Mouse (Mus musculus): ENCODE measurements at regions not wholly inside any gene's neighbourhood (a gene's known extent, or its start where the extent isn't known, plus 50 kb on each side); places are given as distances from the start of the nearest gene placed in this dataset.

DNA sequence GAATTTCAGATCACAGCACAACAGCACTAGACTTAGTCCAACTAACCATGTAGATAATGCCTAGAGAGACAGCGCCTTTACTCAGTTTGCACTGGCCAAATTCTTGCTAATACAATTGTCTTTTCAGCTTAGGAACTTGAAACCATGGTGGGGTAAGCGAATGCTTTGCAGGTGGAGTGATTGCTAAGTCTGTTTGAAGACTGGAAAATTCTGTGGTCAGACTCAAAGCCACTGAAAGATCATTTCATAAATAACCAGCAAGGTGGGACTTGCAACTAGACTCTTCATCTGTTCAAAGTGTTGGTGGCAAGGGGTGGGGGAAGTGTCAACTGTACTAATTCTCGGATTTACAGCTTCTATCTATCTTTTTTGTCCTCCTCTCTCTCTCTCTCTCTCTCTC, 50.4 kb upstream of the Clnk start:
- no peak for DNase-seq (ENCODE audit: low spot score in 2 of 2)
- intact Hi-C loops (cut with DNase I) = no loop called here

All from left cerebral cortex, postnatal 25 days (tissue).